Mouse (Mus musculus) heart, embryonic 12.5 days (tissue): Measurements from ENCODE around the gene Gm5788. TPM values are rescaled to one million over a fixed set of nuclear protein-coding genes. Genes with fewer than 3 reads are reported as not detected.
"Not testable (repeated sequence)": the region's sequence is repeated elsewhere in the genome, so short reads cannot be mapped to it uniquely, and the experiment has no call there.

Experiments
- ATAC-seq: fragments of 200-750 bp; cut with Nextera tagmentation; 2 replicates; pipeline ENCODE4 v1.8.0; 2017; ENCODE audit warnings: moderate TSS enrichment, moderate library complexity; ENCODE audit not compliant: insufficient number of reproducible peaks, low FRiP score
- H3K27ac ChIP-seq: fragments of 300-500 bp; sonication (generic); 2 replicates; pipeline ENCODE4 v1.5.1; 2016; ENCODE audit warnings: mild to moderate bottlenecking, moderate library complexity; ENCODE audit not compliant: poor library complexity, severe bottlenecking
- H3K27me3 ChIP-seq: fragments of 300-500 bp; sonication (generic); replicated peaks from 2 replicates; pipeline ENCODE4 v1.6.1; 2016; ENCODE audit warnings: mild to moderate bottlenecking, moderate library complexity
- H3K36me3 ChIP-seq: fragments of 300-500 bp; sonication (generic); 2 replicates; pipeline ENCODE4 v1.6.1; 2016; ENCODE audit warnings: mild to moderate bottlenecking, moderate library complexity
- H3K4me1 ChIP-seq: fragments of 300-500 bp; sonication (generic); replicated peaks from 2 replicates; pipeline ENCODE4 v1.6.1; 2016; ENCODE audit warnings: mild to moderate bottlenecking
- H3K4me2 ChIP-seq: fragments of 300-500 bp; sonication (generic); 2 replicates; pipeline ENCODE4 v1.6.1; 2016; ENCODE audit warnings: mild to moderate bottlenecking, moderate library complexity
- H3K4me3 ChIP-seq: fragments of 300-500 bp; sonication (generic); 2 replicates; pipeline ENCODE4 v1.5.1; 2016; ENCODE audit warnings: mild to moderate bottlenecking
- H3K9ac ChIP-seq: fragments of 300-500 bp; sonication (generic); 2 replicates; pipeline ENCODE4 v1.6.1; 2016; ENCODE audit warnings: mild to moderate bottlenecking, moderate library complexity
- H3K9me3 ChIP-seq: fragments of 300-500 bp; sonication (generic); replicated peaks from 2 replicates; pipeline ENCODE4 v1.6.1; 2016; ENCODE audit warnings: mild to moderate bottlenecking, moderate library complexity
- WGBS: fragments of 180-500 bp; shearing (Covaris S2); methylation state at CpG from one replicate; pipeline ENCODE4 v1.1.7; 2016; 5-methylcytosine and 5-hydroxymethylcytosine counted together
- polyA plus RNA-seq: library from polyadenylated mRNA; unstranded; fragments of >200 nt; fragmentation: Nextera tagmentation; extraction: Ambion mirVana; gene quantifications from 2 replicates; pipeline ENCODE4 v1.2.1, GENCODE M21; 2016

Gene Gm5788
- polyA plus RNA-seq, 1 experiment from 2014 or later, result not detected

DNA sequence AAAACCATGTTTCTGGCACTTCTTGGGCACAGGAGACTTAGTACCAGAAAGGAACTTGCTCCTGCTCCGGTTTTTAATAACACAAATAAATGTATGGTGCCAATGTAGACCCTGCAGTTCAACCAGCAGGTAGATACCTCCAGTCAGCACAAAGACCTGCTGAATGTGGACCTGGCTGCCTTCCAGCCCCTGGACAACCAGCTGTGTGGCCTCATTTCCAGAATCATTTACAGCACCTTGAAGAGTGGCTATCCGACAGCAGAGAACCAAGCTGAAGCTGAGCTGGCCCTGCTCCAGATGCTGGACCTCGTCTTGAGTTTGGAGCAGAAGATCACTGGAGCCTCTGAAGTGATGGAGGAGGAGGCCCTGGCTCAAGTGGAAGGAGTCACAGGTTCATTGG, 25.1 kb downstream of the Gm5788 start:
- H3K9ac ChIP-seq, ATAC-seq, H3K27me3 ChIP-seq, H3K36me3 ChIP-seq, H3K4me2 ChIP-seq, H3K4me1 ChIP-seq, H3K4me3 ChIP-seq, H3K27ac ChIP-seq: not testable (repeated sequence)
- H3K9me3 ChIP-seq, result peaks cover 12% of the 10 kb centered on the region
- WGBS, result 55% methylated on average over 3 of the region's 3 CpGs

DNA sequence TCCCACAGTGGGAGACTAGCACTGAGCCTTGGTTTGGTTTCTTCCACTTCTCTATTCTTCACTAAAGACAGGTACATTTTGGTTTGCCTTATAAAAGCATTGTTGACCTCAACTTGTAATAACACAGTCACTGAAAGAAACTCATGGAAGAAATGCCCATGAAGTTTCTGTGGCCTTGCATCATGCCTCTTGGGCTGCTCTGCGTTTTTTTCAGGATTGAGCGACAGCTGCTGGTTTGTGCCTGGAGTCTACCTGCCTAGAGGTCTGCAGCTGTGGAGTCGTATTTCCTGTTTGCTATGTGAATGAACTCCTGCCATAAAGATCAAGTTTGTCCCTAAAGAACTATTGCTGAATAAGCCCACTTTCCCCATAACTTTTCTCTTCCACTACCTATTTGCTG, 49.4 kb downstream of the Gm5788 start:
- Histone ChIP-seq H3K4me3 (no peak overlapping the region), H3K9ac (no peak overlapping the region), H3K36me3 (no peaks in the 10 kb centered on the region), H3K4me2 (no peak overlapping the region), H3K27me3 (no peaks in the 10 kb centered on the region), H3K27ac (no peak overlapping the region), H3K9me3 (peaks cover 3% of the 10 kb centered on the region; the same call in 1 of the 2 replicates), H3K4me1 (no peaks in the 10 kb centered on the region)
- no peak for ATAC-seq
- WGBS, result 70% methylated on average over 3 of the region's 3 CpGs

Other genes starting within 250 kb of the Gm5788 start
- 29.6 and 31.8 TPM in 2 replicates for gene Vipas39, start 228.5 kb upstream of the Gm5788 start, polyA plus RNA-seq
- gene Ahsa1, start 228.2 kb upstream of the Gm5788 start, polyA plus RNA-seq, result 190 and 196 TPM in 2 replicates
- 0.92 and 1.1 TPM in 2 replicates for gene Ism2, start 195.0 kb upstream of the Gm5788 start, polyA plus RNA-seq
- 73.3 and 76.4 TPM in 2 replicates for gene Sptlc2, start 106.4 kb upstream of the Gm5788 start, polyA plus RNA-seq
- 249 and 268 TPM in 2 replicates for gene Slirp, start 50.8 kb upstream of the Gm5788 start, polyA plus RNA-seq
- 36.6 and 40.0 TPM in 2 replicates for gene Alkbh1, start 50.7 kb upstream of the Gm5788 start, polyA plus RNA-seq
- 85.7 and 86.1 TPM in 2 replicates for gene Snw1, start 22.4 kb upstream of the Gm5788 start, polyA plus RNA-seq
- not detected in 2 replicates for gene Gm8300, start 19.6 kb downstream of the Gm5788 start, polyA plus RNA-seq
- gene Oog1, start 108.0 kb downstream of the Gm5788 start, polyA plus RNA-seq, result not detected in 2 replicates
- gene Gm4027, start 124.1 kb downstream of the Gm5788 start, polyA plus RNA-seq, result not detected in 2 replicates
- not detected in 2 replicates for gene Gm16381, start 149.9 kb downstream of the Gm5788 start, polyA plus RNA-seq